Mouse (Mus musculus) forebrain, embryonic 14.5 days (tissue): ENCODE results near the gene Syt13. TPM values are rescaled to one million over a fixed set of nuclear protein-coding genes. Genes with fewer than 3 reads are reported as not detected.

Experiments used
- ATAC-seq: fragments of 200-750 bp; cut with Nextera tagmentation; 2 replicates; pipeline ENCODE4 v1.8.0; 2017; ENCODE audit warnings: mild to moderate bottlenecking, moderate library complexity
- DNase-seq: peaks from one replicate; pipeline ENCODE4 v3.0.0-alpha.2; 2015; ENCODE audit warnings: low spot score
- H3K27ac ChIP-seq: fragments of 300-500 bp; sonication (generic); 2 replicates; pipeline ENCODE4 v1.5.1; 2014; ENCODE audit warnings: low read depth, mild to moderate bottlenecking, control low read depth, low read length, moderate library complexity
- H3K27me3 ChIP-seq: fragments of 300-500 bp; sonication (generic); replicated peaks from 2 replicates; pipeline ENCODE4 v1.6.1; 2014; ENCODE audit warnings: low read length, control low read depth, mixed read lengths; ENCODE audit not compliant: control insufficient read depth, insufficient read depth
- H3K36me3 ChIP-seq: fragments of 300-500 bp; sonication (generic); 2 replicates; pipeline ENCODE4 v1.6.1; 2014; ENCODE audit warnings: low read length, control low read depth; ENCODE audit not compliant: control insufficient read depth, insufficient read depth
- H3K4me1 ChIP-seq: fragments of 300-500 bp; sonication (generic); 2 replicates; pipeline ENCODE4 v1.6.1; 2014; ENCODE audit warnings: antibody characterized with exemption, low read length, control low read depth; ENCODE audit not compliant: control insufficient read depth, insufficient read depth
- H3K4me2 ChIP-seq: fragments of 300-500 bp; sonication (generic); 2 replicates; pipeline ENCODE4 v1.6.1; 2014; ENCODE audit warnings: mild to moderate bottlenecking, control low read depth, low read length
- H3K4me3 ChIP-seq: fragments of 300-500 bp; sonication (generic); 2 replicates; pipeline ENCODE4 v1.5.1; 2014; ENCODE audit warnings: low read depth, low read length, control low read depth
- H3K9ac ChIP-seq: fragments of 300-500 bp; sonication (generic); 2 replicates; pipeline ENCODE4 v1.6.1; 2014; ENCODE audit warnings: mild to moderate bottlenecking, low read length, control low read depth, moderate library complexity
- H3K9me3 ChIP-seq: fragments of 300-500 bp; sonication (generic); replicated peaks from 2 replicates; pipeline ENCODE4 v1.6.1; 2016; ENCODE audit warnings: low read length, control low read depth, mixed read lengths; ENCODE audit not compliant: control insufficient read depth
- WGBS: fragments of 180-500 bp; shearing (Covaris S2); extraction: QIAGEN DNeasy Blood & Tissue Kit; methylation state at CpG from one replicate; pipeline ENCODE4 v1.1.7; 2014; 5-methylcytosine and 5-hydroxymethylcytosine counted together
- polyA plus RNA-seq: library from polyadenylated mRNA; unstranded; fragments of >200 nt; fragmentation: Nextera tagmentation; extraction: Ambion mirVana; gene quantifications from 2 replicates; pipeline ENCODE4 v1.2.1, GENCODE M21; 2014

Gene Syt13
- polyA plus RNA-seq, 1 experiment from 2014 or later = 35.4 TPM

DNA sequence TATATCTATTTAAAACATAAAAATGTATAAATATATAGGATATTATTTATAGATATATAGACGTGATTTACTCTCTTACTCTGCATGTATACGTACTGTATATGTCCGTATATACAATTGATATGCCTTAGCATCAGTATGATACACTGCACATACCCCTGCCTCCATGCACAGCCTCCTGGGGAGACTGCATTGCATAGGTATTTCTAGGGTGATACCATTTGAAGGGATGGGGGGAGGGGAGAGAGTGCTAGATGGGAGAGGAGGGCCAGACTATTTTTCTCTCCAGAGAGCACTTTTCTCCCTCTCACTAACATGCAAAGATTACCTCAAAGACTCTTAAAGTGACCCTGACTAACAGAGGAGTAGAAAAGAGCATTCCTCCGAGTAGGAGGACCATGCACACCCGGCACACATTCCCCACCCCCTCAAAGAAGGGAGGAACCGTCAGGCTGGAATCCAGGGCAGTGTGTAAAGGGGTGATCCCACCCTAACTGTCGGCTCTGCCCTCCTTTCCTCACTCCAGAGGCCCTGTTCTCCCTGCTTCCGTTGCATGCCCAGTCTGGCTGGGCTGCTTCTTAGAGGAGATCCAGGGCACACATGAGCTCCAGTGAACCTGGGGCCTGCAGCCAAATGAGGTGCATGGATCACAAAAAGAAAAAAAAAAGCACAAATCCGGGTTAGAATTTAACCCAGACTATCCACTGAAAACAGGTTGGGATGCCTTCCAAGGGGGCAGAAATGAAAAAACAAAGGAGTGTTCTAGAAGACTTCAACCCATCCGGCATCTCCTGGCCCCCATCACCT, 52.3 kb downstream of the Syt13 start:
- DNase-seq = peak; percentile 22
- Histone ChIP-seq H3K27me3 (no peaks in the 10 kb centered on the region), H3K36me3 (peaks cover 8% of the 10 kb centered on the region), H3K9me3 (no peaks in the 10 kb centered on the region), H3K4me3 (no peak overlapping the region), H3K4me1 (no peaks in the 10 kb centered on the region), H3K9ac (peak overlapping the region; percentile 17; the same call in 1 of the 2 replicates), H3K4me2 (no peak overlapping the region), H3K27ac (no peak overlapping the region)
- 29% methylated on average over 10 of the region's 10 CpGs for WGBS
- ATAC-seq = 0 out of 2 replicates have a peak, but pooled peaks have one; percentile 48

DNA sequence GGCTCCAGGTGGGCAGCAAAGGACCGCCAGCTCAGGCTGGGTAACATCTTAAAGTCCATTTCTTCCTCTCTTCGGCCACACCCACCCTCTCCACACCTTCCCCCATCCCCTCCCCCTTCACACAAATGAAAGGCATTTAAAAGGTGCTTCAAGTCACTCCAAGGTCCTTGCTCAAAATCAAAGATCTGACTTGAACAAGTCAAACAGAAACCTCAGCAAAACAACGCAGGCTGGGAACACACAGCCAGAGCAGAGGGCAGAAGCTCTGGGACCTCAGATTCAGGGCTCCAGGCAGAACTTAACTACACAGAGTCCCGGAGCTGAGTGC, 52.9 kb downstream of the Syt13 start:
- WGBS = 59% methylated on average over 4 of the region's 4 CpGs
- no peak overlapping the region for H3K9ac ChIP-seq
- no peak for ATAC-seq

DNA sequence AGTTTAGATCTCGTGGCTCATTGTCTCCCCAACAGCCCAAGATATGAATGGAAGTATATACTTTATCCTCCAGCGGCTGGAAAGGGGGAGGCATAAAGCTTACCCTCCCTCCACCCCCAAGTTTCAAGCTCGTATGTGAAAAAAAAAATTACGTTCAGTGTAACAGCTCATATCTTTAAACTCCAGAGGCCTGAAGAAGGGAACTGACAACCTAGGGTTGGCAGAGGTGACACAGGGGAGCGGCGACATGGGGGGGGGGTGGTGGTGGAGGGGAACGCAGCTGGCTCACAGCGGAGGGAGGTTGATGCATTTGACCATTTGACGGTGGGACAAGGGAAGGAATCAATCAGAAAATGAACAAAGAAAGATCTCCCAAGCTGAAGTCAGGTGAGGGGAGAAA, 56.2 kb downstream of the Syt13 start:
- Histone ChIP-seq H3K27ac (no peak overlapping the region), H3K27me3 (no peaks in the 10 kb centered on the region), H3K9me3 (no peaks in the 10 kb centered on the region), H3K36me3 (peaks cover 44% of the 10 kb centered on the region), H3K4me1 (no peaks in the 10 kb centered on the region), H3K4me3 (no peak overlapping the region), H3K9ac (no peak overlapping the region), H3K4me2 (no peak overlapping the region)
- WGBS = 87% methylated on average over 9 of the region's 9 CpGs
- DNase-seq (no peak), ATAC-seq (no peak)

More for the DNA sequence above, 52.9 kb downstream of the Syt13 start:
- Histone ChIP-seq H3K4me3 (no peak overlapping the region), H3K27ac (no peak overlapping the region), H3K4me2 (no peak overlapping the region), H3K27me3 (no peaks in the 10 kb centered on the region), H3K4me1 (no peaks in the 10 kb centered on the region), H3K9me3 (no peaks in the 10 kb centered on the region), H3K36me3 (peaks cover 13% of the 10 kb centered on the region)
- DNase-seq = no peak

DNA sequence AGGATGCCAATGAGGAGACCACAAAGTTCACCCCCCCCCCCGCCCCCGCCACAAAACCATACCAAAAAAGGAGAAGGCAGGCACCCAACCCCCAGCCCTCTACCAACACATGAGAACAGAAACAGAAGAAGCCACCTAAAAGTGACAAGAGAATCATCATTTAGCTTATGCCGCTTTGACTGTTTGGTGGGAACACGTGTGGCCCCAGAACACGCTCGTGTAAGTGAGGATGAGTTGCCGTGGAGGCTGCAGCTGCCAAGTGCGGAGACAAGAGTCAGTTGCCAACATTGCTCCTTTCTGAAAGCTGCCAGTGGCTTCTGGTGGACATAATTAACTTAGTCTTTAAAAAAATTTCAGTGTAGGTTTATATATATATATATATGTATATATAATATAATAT, 56.6 kb downstream of the Syt13 start:
- ATAC-seq (no peak), DNase-seq (no peak)
- H3K4me2 ChIP-seq = no peak overlapping the region
- H3K4me3 ChIP-seq = no peak overlapping the region
- no peaks in the 10 kb centered on the region for H3K27me3 ChIP-seq
- no peak overlapping the region for H3K27ac ChIP-seq
- WGBS = 88% methylated on average over 8 of the region's 8 CpGs
- peaks cover 47% of the 10 kb centered on the region for H3K36me3 ChIP-seq
- no peaks in the 10 kb centered on the region for H3K4me1 ChIP-seq
- H3K9ac ChIP-seq = no peak overlapping the region
- no peaks in the 10 kb centered on the region for H3K9me3 ChIP-seq

DNA sequence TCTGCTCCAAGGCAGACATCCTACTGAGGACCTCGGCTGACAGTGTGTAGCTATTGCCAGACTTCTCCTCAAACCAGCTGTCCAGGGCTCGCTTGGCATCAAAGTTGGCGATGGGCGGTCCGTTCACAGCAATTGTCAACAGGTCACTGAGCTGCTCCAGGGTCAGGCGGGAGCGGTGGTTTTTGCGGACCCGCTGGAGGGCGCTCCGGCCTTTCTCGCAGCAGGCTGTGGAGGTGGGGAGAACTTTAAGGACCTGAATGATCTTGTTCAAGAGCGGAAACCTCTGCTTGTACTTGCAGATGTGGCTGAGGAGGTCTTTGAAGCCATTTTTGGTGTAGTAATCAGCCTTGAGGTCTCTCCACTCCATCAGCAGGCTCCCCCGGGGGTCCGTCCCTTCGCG, 57.2 kb downstream of the Syt13 start:
- DNase-seq = no peak
- WGBS = 91% methylated on average over 17 of the region's 17 CpGs
- Histone ChIP-seq H3K9ac (no peak overlapping the region), H3K4me1 (no peaks in the 10 kb centered on the region), H3K4me2 (no peak overlapping the region), H3K27me3 (no peaks in the 10 kb centered on the region), H3K9me3 (no peaks in the 10 kb centered on the region), H3K36me3 (peaks cover 53% of the 10 kb centered on the region), H3K27ac (no peak overlapping the region), H3K4me3 (no peak overlapping the region)
- no peak for ATAC-seq

DNA sequence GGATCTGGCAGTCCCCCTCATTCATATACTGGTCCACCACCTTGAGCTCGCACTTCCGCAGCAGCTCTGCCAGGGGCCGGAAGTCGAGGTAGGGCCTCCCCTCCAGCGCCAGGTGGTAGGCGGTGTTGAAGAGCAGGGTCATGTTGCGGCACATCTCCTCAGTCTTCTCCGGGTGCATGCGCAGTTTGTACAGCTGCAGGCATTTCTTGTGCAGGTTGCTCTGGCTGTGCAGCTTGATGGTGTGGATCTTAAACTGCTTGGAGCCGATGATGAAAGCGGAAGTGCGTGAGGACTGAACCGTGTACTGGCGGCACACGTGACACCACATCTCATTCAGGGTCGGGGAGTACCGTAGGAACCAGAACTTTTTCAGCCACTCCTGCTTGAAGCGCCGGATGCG, 58.7 kb downstream of the Syt13 start:
- H3K4me1 ChIP-seq = no peaks in the 10 kb centered on the region
- H3K9me3 ChIP-seq = no peaks in the 10 kb centered on the region
- H3K36me3 ChIP-seq = peaks cover 59% of the 10 kb centered on the region
- WGBS = 97% methylated on average over 20 of the region's 20 CpGs
- no peak overlapping the region for H3K27ac ChIP-seq
- H3K4me3 ChIP-seq = no peak overlapping the region
- no peak overlapping the region for H3K4me2 ChIP-seq
- ATAC-seq (no peak), DNase-seq (no peak)
- no peak overlapping the region for H3K9ac ChIP-seq
- H3K27me3 ChIP-seq = no peaks in the 10 kb centered on the region

DNA sequence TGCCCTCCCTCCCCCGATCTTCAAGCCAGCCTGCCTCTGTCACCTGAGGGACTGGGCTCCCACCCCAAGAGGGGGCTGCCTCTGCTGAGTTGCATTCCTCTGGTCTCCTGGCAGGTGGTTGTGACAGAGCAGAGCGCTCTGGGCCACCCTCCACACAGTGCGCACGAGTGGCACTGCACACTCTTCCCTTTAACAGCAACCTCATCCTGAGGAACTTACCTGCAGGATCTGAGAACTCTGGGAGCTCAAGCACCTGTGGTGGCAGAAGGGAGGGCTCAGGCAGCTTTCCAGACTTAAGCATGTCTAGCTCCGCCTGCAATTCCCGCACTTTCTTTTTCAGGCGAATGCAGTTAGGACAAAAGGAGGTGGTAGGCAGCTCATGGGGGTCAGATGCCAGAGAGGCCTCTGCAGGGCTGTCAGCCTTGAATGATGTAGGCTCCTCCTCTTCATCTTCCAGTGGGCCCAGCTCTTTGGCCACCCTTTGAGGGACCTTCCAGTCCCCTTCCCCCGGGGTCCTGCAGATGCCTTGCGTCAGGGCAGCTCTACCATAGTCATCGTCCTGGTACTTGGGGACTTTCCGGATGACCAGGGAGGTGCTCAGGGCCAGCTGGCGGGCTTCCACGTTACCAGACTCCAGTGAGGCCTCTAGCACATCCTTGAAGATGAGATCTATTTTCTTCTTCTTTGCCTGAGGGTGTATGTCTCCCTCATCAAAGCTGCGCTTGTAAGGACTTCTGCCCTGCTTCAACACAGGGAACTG, 60.3 kb downstream of the Syt13 start:
- Histone ChIP-seq H3K9ac (no peak overlapping the region), H3K27me3 (no peaks in the 10 kb centered on the region), H3K4me2 (no peak overlapping the region), H3K9me3 (no peaks in the 10 kb centered on the region), H3K4me1 (no peaks in the 10 kb centered on the region), H3K27ac (no peak overlapping the region), H3K36me3 (peaks cover 59% of the 10 kb centered on the region), H3K4me3 (no peak overlapping the region)
- DNase-seq = no peak
- no peak for ATAC-seq
- WGBS = 71% methylated on average over 14 of the region's 14 CpGs

DNA sequence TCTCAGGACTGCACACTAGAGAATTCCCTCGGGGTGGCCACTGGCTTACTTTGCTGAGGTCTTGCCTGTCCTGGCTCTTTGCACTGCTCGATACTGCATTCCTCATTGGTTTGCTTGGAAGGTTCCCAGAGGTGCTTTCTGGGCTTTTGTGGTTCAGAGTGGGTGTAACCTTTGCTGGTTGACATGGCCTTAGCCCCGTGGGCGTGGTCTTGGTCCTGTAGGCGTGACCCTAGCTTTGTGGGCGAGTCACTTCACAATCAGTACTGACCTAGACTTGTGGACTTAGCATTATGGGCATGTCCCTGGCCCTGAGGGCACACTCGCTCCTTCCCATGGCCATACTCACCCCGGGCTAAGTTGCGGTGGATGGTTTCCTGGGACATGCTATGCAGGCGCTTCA, 65.3 kb downstream of the Syt13 start:
- Histone ChIP-seq H3K9ac (no peak overlapping the region), H3K4me2 (no peak overlapping the region), H3K4me1 (no peaks in the 10 kb centered on the region), H3K36me3 (peaks cover 22% of the 10 kb centered on the region), H3K27ac (no peak overlapping the region), H3K27me3 (no peaks in the 10 kb centered on the region), H3K9me3 (no peaks in the 10 kb centered on the region), H3K4me3 (no peak overlapping the region)
- no peak for ATAC-seq
- DNase-seq = no peak
- WGBS = 88% methylated on average over 10 of the region's 10 CpGs
